Mouse (Mus musculus) liver, embryonic 14.5 days (tissue): ENCODE data around the gene Rxra.

Experiments
- CTCF ChIP-seq: IDR thresholded peaks from 2 replicates; pipeline ENCODE4 v1.5.1; 2016; ENCODE audit warnings: antibody characterized with exemption, low read depth, control low read depth
- EP300 ChIP-seq: IDR thresholded peaks from 2 replicates; pipeline ENCODE4 v1.6.1; 2016; ENCODE audit warnings: antibody characterized with exemption, low read depth

DNA sequence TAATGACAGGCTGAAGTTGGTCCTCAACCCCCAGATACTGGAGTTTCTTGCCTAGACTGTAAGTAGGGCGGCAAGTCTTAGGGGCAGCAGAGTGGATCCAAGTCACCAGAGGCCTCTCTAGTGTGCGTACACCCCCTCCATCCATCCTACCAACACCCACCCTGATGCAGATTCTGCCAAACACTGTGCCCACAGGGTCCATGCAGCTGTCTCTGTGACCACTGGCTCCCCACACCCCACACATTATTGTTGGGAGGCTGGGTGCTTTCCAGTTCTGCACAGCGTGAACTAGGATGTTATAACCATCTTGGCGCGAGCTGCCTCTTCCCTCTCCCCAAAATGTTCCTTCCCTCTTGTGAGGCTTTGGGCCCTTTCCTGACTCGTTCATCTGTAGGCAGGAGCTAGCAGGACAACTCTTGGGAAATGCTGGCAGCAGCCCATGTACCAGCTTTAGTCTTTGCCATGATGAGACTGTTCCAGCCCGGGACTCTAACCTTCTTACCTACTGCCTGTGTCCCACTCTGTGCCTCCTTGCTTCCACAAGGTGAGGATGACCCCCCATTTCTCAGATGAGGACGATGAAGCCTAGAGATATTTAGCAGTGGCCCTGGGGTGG lies 38.9 kb upstream of the Rxra start:
- no peak for TF ChIP-seq CTCF
- TF ChIP-seq EP300 = no peak
